Mouse (Mus musculus) kidney, postnatal 0 days (tissue): Measurements from ENCODE around the gene Gm20403. TPM values are rescaled to one million over a fixed set of nuclear protein-coding genes. Genes with fewer than 3 reads are reported as not detected.

Experiments used
- polyA plus RNA-seq: library from polyadenylated mRNA; unstranded; fragments of >200 nt; fragmentation: Nextera tagmentation; extraction: Ambion mirVana; gene quantifications from 2 replicates; pipeline ENCODE4 v1.2.1, GENCODE M21; 2015

The Gm20403 gene
- polyA plus RNA-seq, 1 experiment from 2014 or later = not detected

Other genes starting within 250 kb of the Gm20403 start
- 256 and 259 TPM in 2 replicates for gene Snx6, start 190.8 kb downstream of the Gm20403 start, polyA plus RNA-seq
- gene Cfl2, start 123.7 kb downstream of the Gm20403 start, polyA plus RNA-seq = 162 and 163 TPM in 2 replicates
- 13.5 and 15.5 TPM in 2 replicates for gene Baz1a, start 27.8 kb upstream of the Gm20403 start, polyA plus RNA-seq
- gene 2700097O09Rik, start 93.6 kb upstream of the Gm20403 start, polyA plus RNA-seq = 19.9 and 21.0 TPM in 2 replicates
- gene Srp54a, start 93.7 kb upstream of the Gm20403 start, polyA plus RNA-seq = 137 and 157 TPM in 2 replicates
- 17.1 and 20.5 TPM in 2 replicates for gene Fam177a, start 137.9 kb upstream of the Gm20403 start, polyA plus RNA-seq
- 50.0 and 54.3 TPM in 2 replicates for gene Srp54b, start 168.6 kb upstream of the Gm20403 start, polyA plus RNA-seq
- 0.08 TPM in 1 of 2 replicates, not detected in the other for gene 1700047I17Rik2, start 213.1 kb upstream of the Gm20403 start, polyA plus RNA-seq
- gene Srp54c, start 243.6 kb upstream of the Gm20403 start, polyA plus RNA-seq = 70.8 and 77.8 TPM in 2 replicates